9 mouse cellular contexts compared by ENCODE assay signal in the genomic region with DNA sequence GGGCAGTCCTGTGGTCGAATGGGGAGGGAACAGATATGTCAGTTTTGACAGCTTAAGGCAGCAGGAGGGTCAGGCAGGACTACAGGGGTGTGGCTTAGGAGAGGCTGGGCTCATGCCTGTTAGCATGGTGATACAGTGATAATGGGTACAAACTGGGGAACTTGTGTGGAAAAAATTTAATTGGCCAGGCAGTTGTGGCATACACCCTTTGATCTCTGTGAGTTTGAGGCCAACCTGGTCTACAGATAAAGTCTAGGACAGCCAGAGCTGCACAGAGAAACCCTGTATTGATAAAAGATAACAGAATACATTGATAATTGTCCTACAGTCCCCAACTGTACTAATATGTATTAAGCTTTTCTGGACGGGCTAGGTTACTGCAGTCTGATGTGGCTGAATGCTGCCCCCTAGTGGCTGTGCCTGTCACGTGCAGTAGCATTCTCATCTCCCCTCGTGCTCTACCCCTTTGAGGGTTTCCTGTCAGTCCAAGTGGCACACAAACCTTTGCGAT. TPM values are rescaled to one million over a fixed set of nuclear protein-coding genes. Genes with fewer than 3 reads are reported as not detected.
A peak's percentile ranks its signal among the peaks of the same experiment; 100 is the strongest.
DNase-seq lines count a peak whose midpoint lies in the region; ATAC-seq lines count a peak whose summit lies in the region.
"Had no signal": no experiment of that assay in that cellular context is flagged by ENCODE, and none has a peak within 500 bp of the region (broad histone marks: within the 10 kb centered on the region; RNA-seq: fewer than 3 reads in every experiment).

No protein-coding gene starts in this region.

- H3K4me3 ChIP-seq in lung, embryonic 16.5 days (ENCODE audit: low read length), result no peak overlapping the region
- H3K4me3 ChIP-seq: limb, embryonic 12.5 days had no signal

- no peaks in the 10 kb centered on the region for H3K4me1 ChIP-seq in lung, embryonic 16.5 days (replicated peaks; ENCODE audit: control insufficient read depth, insufficient read depth, low read length)

- no peaks in the 10 kb centered on the region for H3K27me3 ChIP-seq in lung, embryonic 16.5 days (ENCODE audit: control insufficient read depth, insufficient read depth, low read depth, low read length)

- WGBS in lung, embryonic 16.5 days, result 7% methylated on average over 5 of the region's 5 CpGs

- peak; percentile 75 to 79 for DNase-seq in adrenal gland, adult 18-20 months (ENCODE audit: low spot score in 2 of 2)
- no peak for DNase-seq in adrenal gland, adult 8-10 months
- peak; percentile 72 for DNase-seq in c-Kit-positive CD71-positive TER-119-negative erythroid progenitor cells, embryonic 14.5 days (ENCODE audit: low read depth)
- peak; percentile 47 for DNase-seq in heart, adult 8-10 months (ENCODE audit: low spot score)
- peak; percentile 69 for DNase-seq in kidney, postnatal 14 days
- DNase-seq in right cerebral cortex, postnatal 4 days, result peak; percentile 66

- H3K9me3 ChIP-seq in lung, embryonic 16.5 days (ENCODE audit: control insufficient read depth, low read length), result no peaks in the 10 kb centered on the region
- H3K9me3 ChIP-seq: limb, embryonic 12.5 days had no signal

- H3K27ac ChIP-seq in lung, embryonic 16.5 days (ENCODE audit: low read length), result no peak overlapping the region
- H3K27ac ChIP-seq: limb, embryonic 12.5 days had no signal

- no peak overlapping the region for H3K9ac ChIP-seq in lung, embryonic 16.5 days (ENCODE audit: low read length)
- H3K9ac ChIP-seq: limb, embryonic 12.5 days had no signal

- peak; percentile 72 for ATAC-seq in CD4-positive, CD25-positive, alpha-beta regulatory T cell, adult 4 months
- ATAC-seq in lung, embryonic 16.5 days (ENCODE audit: low read depth), result peak; percentile 50

- no peaks in the 10 kb centered on the region for H3K36me3 ChIP-seq in lung, embryonic 16.5 days (ENCODE audit: control insufficient read depth, insufficient read depth, low read length)
- H3K36me3 ChIP-seq: limb, embryonic 12.5 days had no signal

- no peak overlapping the region for H3K4me2 ChIP-seq in lung, embryonic 16.5 days (ENCODE audit: low read depth, low read length)
- H3K4me2 ChIP-seq: limb, embryonic 12.5 days had no signal

RNA-seq across cellular contexts. Expression of a gene that starts 8.5 kb away (rescaled TPM):
- total RNA-seq in adrenal gland, adult 18-20 months (2021), result under 1 TPM; 0.10 to 0.13 TPM
- total RNA-seq in adrenal gland, adult 8-10 months (2022), result under 1 TPM in 1 of 4 experiments, not detected in 3; 0.18 TPM
- not detected for polyA plus RNA-seq in CD4-positive, CD25-positive, alpha-beta regulatory T cell, adult 4 months (2017; shearing (Covaris generic))
- total RNA-seq in heart, adult 8-10 months (2022), result not detected
- 0.08 TPM in 1 of 2 replicates, not detected in the other for polyA plus RNA-seq in lung, embryonic 16.5 days (2015; fragmentation: Nextera tagmentation; extraction: Ambion mirVana)

RNA-seq across cellular contexts. Expression of a gene that starts 20.6 kb away (rescaled TPM):
- total RNA-seq in adrenal gland, adult 18-20 months (2021), result 100 to 1,000 TPM; 208 to 219 TPM
- 100 to 1,000 TPM; 154 to 235 (median 185) TPM for total RNA-seq in adrenal gland, adult 8-10 months (2022)
- 100 to 1,000 TPM; 212 to 257 TPM for polyA plus RNA-seq in CD4-positive, CD25-positive, alpha-beta regulatory T cell, adult 4 months (2017; shearing (Covaris generic))
- 100 to 1,000 TPM; 117 to 135 (median 123) TPM for total RNA-seq in heart, adult 8-10 months (2022)
- 284 and 297 TPM in 2 replicates for polyA plus RNA-seq in lung, embryonic 16.5 days (2015; fragmentation: Nextera tagmentation; extraction: Ambion mirVana)

RNA-seq across cellular contexts. Expression of a gene that starts 25.1 kb away (rescaled TPM):
- total RNA-seq in adrenal gland, adult 18-20 months (2021), result 10 to 100 TPM; 24.0 to 28.3 TPM
- total RNA-seq in adrenal gland, adult 8-10 months (2022), result 10 to 100 TPM; 28.1 to 45.3 (median 36.1) TPM
- 10 to 100 TPM; 12.2 to 22.2 TPM for polyA plus RNA-seq in CD4-positive, CD25-positive, alpha-beta regulatory T cell, adult 4 months (2017; shearing (Covaris generic))
- total RNA-seq in heart, adult 8-10 months (2022), result 10 to 100 TPM; 11.1 to 15.9 (median 14.4) TPM
- polyA plus RNA-seq in lung, embryonic 16.5 days (2015; fragmentation: Nextera tagmentation; extraction: Ambion mirVana), result 43.0 and 43.2 TPM in 2 replicates

RNA-seq across cellular contexts. Expression of a gene that starts 25.2 kb away (rescaled TPM):
- total RNA-seq in adrenal gland, adult 18-20 months (2021), result 10 to 100 TPM; 22.9 to 34.3 TPM
- 10 to 100 TPM; 27.4 to 54.4 (median 34.0) TPM for total RNA-seq in adrenal gland, adult 8-10 months (2022)
- polyA plus RNA-seq in CD4-positive, CD25-positive, alpha-beta regulatory T cell, adult 4 months (2017; shearing (Covaris generic)), result 100 to 1,000 TPM; 198 to 233 TPM
- total RNA-seq in heart, adult 8-10 months (2022), result 10 to 100 TPM; 23.3 to 32.5 (median 25.0) TPM
- 193 and 234 TPM in 2 replicates for polyA plus RNA-seq in lung, embryonic 16.5 days (2015; fragmentation: Nextera tagmentation; extraction: Ambion mirVana)

RNA-seq across cellular contexts. Expression of a gene that starts 36.3 kb away (rescaled TPM):
- total RNA-seq in adrenal gland, adult 18-20 months (2021), result 1 to 10 TPM; 4.1 to 6.3 TPM
- 10 to 100 TPM in 3 of 4 experiments, 1 to 10 TPM in 1; 8.4 to 21.5 (median 15.9) TPM for total RNA-seq in adrenal gland, adult 8-10 months (2022)
- not detected for polyA plus RNA-seq in CD4-positive, CD25-positive, alpha-beta regulatory T cell, adult 4 months (2017; shearing (Covaris generic))
- 10 to 100 TPM in 3 of 4 experiments, 1 to 10 TPM in 1; 7.8 to 14.0 (median 12.6) TPM for total RNA-seq in heart, adult 8-10 months (2022)
- 0.15 and 0.44 TPM in 2 replicates for polyA plus RNA-seq in lung, embryonic 16.5 days (2015; fragmentation: Nextera tagmentation; extraction: Ambion mirVana)
